Mouse (Mus musculus) liver, embryonic 16.5 days (tissue): ENCODE data around the gene Cd2ap. TPM values are rescaled to one million over a fixed set of nuclear protein-coding genes. Genes with fewer than 3 reads are reported as not detected.

Source experiments
- ATAC-seq: fragments of 200-750 bp; cut with Nextera tagmentation; 2 replicates; pipeline ENCODE4 v1.8.0; 2017; ENCODE audit warnings: low read depth, mild to moderate bottlenecking, moderate number of reproducible peaks, moderate library complexity
- H3K27ac ChIP-seq: fragments of 300-500 bp; sonication (generic); 2 replicates; pipeline ENCODE4 v1.5.1; 2014; ENCODE audit warnings: mild to moderate bottlenecking, low read length
- H3K27me3 ChIP-seq: fragments of 300-500 bp; sonication (generic); 2 replicates; pipeline ENCODE4 v1.6.1; 2014; ENCODE audit warnings: low read depth, low read length, mixed read lengths; ENCODE audit not compliant: control insufficient read depth, insufficient read depth
- H3K36me3 ChIP-seq: fragments of 300-500 bp; sonication (generic); 2 replicates; pipeline ENCODE4 v1.6.1; 2014; ENCODE audit warnings: mild to moderate bottlenecking; ENCODE audit not compliant: control insufficient read depth, insufficient read depth
- H3K4me1 ChIP-seq: fragments of 300-500 bp; sonication (generic); 2 replicates; pipeline ENCODE4 v1.6.1; 2014; ENCODE audit warnings: low read depth, low read length, mixed read lengths; ENCODE audit not compliant: control insufficient read depth
- H3K4me2 ChIP-seq: fragments of 300-500 bp; sonication (generic); 2 replicates; pipeline ENCODE4 v1.6.1; 2014; ENCODE audit warnings: low read depth, low read length, mixed read lengths
- H3K4me3 ChIP-seq: fragments of 300-500 bp; sonication (generic); 2 replicates; pipeline ENCODE4 v1.5.1; 2014; ENCODE audit warnings: low read depth, mild to moderate bottlenecking, low read length
- H3K9ac ChIP-seq: fragments of 300-500 bp; sonication (generic); 2 replicates; pipeline ENCODE4 v1.6.1; 2014; ENCODE audit warnings: low read depth, low read length
- H3K9me3 ChIP-seq: fragments of 300-500 bp; sonication (generic); replicated peaks from 2 replicates; pipeline ENCODE4 v1.6.1; 2016; ENCODE audit warnings: low read length; ENCODE audit not compliant: control insufficient read depth
- WGBS: fragments of 180-500 bp; shearing (Covaris S2); extraction: QIAGEN DNeasy Blood & Tissue Kit; methylation state at CpG from one replicate; pipeline ENCODE4 v1.1.7; 2014; ENCODE audit not compliant: insufficient replicate concordance; 5-methylcytosine and 5-hydroxymethylcytosine counted together
- polyA plus RNA-seq: library from polyadenylated mRNA; unstranded; fragments of >200 nt; fragmentation: Nextera tagmentation; extraction: Ambion mirVana; gene quantifications from 2 replicates; pipeline ENCODE4 v1.2.1, GENCODE M21; 2015

Gene Cd2ap
- polyA plus RNA-seq, result 7.4 and 8.1 TPM in 2 replicates

- under 1% methylated on average over 64 of the region's 94 CpGs for WGBS
- Histone ChIP-seq H3K36me3 (no peaks in the 10 kb centered on the region), H3K9me3 (no peaks in the 10 kb centered on the region), H3K4me3 (peak within 1 kb of the TSS; percentile 95), H3K4me2 (peak within 1 kb of the TSS; percentile 90), H3K9ac (peak within 1 kb of the TSS; percentile 92), H3K4me1 (peaks cover 12% of the 10 kb centered on the region), H3K27ac (peak within 1 kb of the TSS; percentile 89), H3K27me3 (no peaks in the 10 kb centered on the region)
- peak; percentile 95 for ATAC-seq
Observed at GRCm38 (mm10) chr17:42876001-42876903, at the start of gene Cd2ap. Gene Cd2ap, minus strand, starts transcription at chr17:42876665.

GRCm38 (mm10) chr17:42924731-42925130, 48.3 kb upstream of the Cd2ap start:
- no peaks in the 10 kb centered on the region for H3K27me3 ChIP-seq
- no peaks in the 10 kb centered on the region for H3K36me3 ChIP-seq
- ATAC-seq, result peak; percentile 39; the same call in 1 of the 2 replicates
- H3K27ac ChIP-seq, result no peak overlapping the region
- no peaks in the 10 kb centered on the region for H3K9me3 ChIP-seq
- 67% methylated on average over 5 of the region's 5 CpGs for WGBS
- no peak overlapping the region for H3K9ac ChIP-seq
- H3K4me1 ChIP-seq, result no peaks in the 10 kb centered on the region
- H3K4me2 ChIP-seq, result no peak overlapping the region
- H3K4me3 ChIP-seq, result no peak overlapping the region

GRCm38 (mm10) chr17:42918810-42919209, 42.3 kb upstream of the Cd2ap start:
- no peak for ATAC-seq
- H3K36me3 ChIP-seq, result no peaks in the 10 kb centered on the region
- 73% methylated on average over 9 of the region's 9 CpGs for WGBS
- H3K4me1 ChIP-seq, result no peaks in the 10 kb centered on the region
- H3K4me2 ChIP-seq, result no peak overlapping the region
- H3K4me3 ChIP-seq, result no peak overlapping the region
- no peak overlapping the region for H3K9ac ChIP-seq
- H3K27ac ChIP-seq, result no peak overlapping the region
- H3K9me3 ChIP-seq, result no peaks in the 10 kb centered on the region
- H3K27me3 ChIP-seq, result no peaks in the 10 kb centered on the region

GRCm38 (mm10) chr17:42914726-42915125, 38.3 kb upstream of the Cd2ap start:
- WGBS, result 68% methylated on average over 7 of the region's 7 CpGs
- Histone ChIP-seq H3K4me1 (no peaks in the 10 kb centered on the region; the same call in 1 of the 2 replicates), H3K9me3 (no peaks in the 10 kb centered on the region), H3K27ac (no peak overlapping the region), H3K27me3 (no peaks in the 10 kb centered on the region), H3K4me2 (no peak overlapping the region), H3K4me3 (no peak overlapping the region), H3K36me3 (no peaks in the 10 kb centered on the region), H3K9ac (no peak overlapping the region)
- ATAC-seq, result no peak

GRCm38 (mm10) chr17:42912193-42912592, 35.7 kb upstream of the Cd2ap start:
- no peaks in the 10 kb centered on the region for H3K9me3 ChIP-seq
- 24% methylated on average over 6 of the region's 6 CpGs for WGBS
- ATAC-seq, result peak; percentile 61
- H3K9ac ChIP-seq, result no peak overlapping the region
- H3K27ac ChIP-seq, result peak overlapping the region; percentile 27; the same call in 1 of the 2 replicates
- H3K4me3 ChIP-seq, result no peak overlapping the region
- no peak overlapping the region for H3K4me2 ChIP-seq
- H3K36me3 ChIP-seq, result no peaks in the 10 kb centered on the region
- H3K4me1 ChIP-seq, result no peaks in the 10 kb centered on the region; the same call in 1 of the 2 replicates
- no peaks in the 10 kb centered on the region for H3K27me3 ChIP-seq

GRCm38 (mm10) chr17:42910476-42910875, 34.0 kb upstream of the Cd2ap start:
- H3K4me1 ChIP-seq, result no peaks in the 10 kb centered on the region; the same call in 1 of the 2 replicates
- no peaks in the 10 kb centered on the region for H3K9me3 ChIP-seq
- ATAC-seq, result no peak
- H3K4me3 ChIP-seq, result no peak overlapping the region
- H3K36me3 ChIP-seq, result no peaks in the 10 kb centered on the region
- no peak overlapping the region for H3K27ac ChIP-seq
- 55% methylated on average over 3 of the region's 3 CpGs for WGBS
- H3K27me3 ChIP-seq, result no peaks in the 10 kb centered on the region
- H3K9ac ChIP-seq, result no peak overlapping the region
- no peak overlapping the region for H3K4me2 ChIP-seq

- Histone ChIP-seq H3K27ac (no peak overlapping the region; the same call in 1 of the 2 replicates), H3K9me3 (no peaks in the 10 kb centered on the region), H3K4me2 (peak overlapping the region; percentile 25; the same call in 1 of the 2 replicates), H3K27me3 (no peaks in the 10 kb centered on the region), H3K9ac (no peak overlapping the region), H3K4me1 (no peaks in the 10 kb centered on the region; the same call in 1 of the 2 replicates), H3K4me3 (no peak overlapping the region), H3K36me3 (no peaks in the 10 kb centered on the region)
- 56% methylated on average over 9 of the region's 9 CpGs for WGBS
- no peak for ATAC-seq
Observed at GRCm38 (mm10) chr17:42909376-42909775, 32.9 kb upstream of the Cd2ap start.

GRCm38 (mm10) chr17:42908744-42909370, 32.4 kb upstream of the Cd2ap start:
- H3K9ac ChIP-seq, result no peak overlapping the region
- no peak overlapping the region; the same call in none of the 2 replicates for H3K27ac ChIP-seq
- H3K9me3 ChIP-seq, result no peaks in the 10 kb centered on the region
- H3K27me3 ChIP-seq, result no peaks in the 10 kb centered on the region
- peak; percentile 76 for ATAC-seq
- 40% methylated on average over 9 of the region's 9 CpGs for WGBS
- H3K4me3 ChIP-seq, result no peak overlapping the region
- H3K4me1 ChIP-seq, result no peaks in the 10 kb centered on the region; the same call in 1 of the 2 replicates
- H3K36me3 ChIP-seq, result no peaks in the 10 kb centered on the region
- peak overlapping the region; percentile 25; the same call in 1 of the 2 replicates for H3K4me2 ChIP-seq
